Mouse (Mus musculus) neural tube, postnatal 0 days (tissue): Measurements from ENCODE around the gene Aak1. TPM values are rescaled to one million over a fixed set of nuclear protein-coding genes. Genes with fewer than 3 reads are reported as not detected.

Experiments used
- polyA plus RNA-seq: library from polyadenylated mRNA; unstranded; fragments of >200 nt; fragmentation: Nextera tagmentation; extraction: Ambion mirVana; gene quantifications from 2 replicates; pipeline ENCODE4 v1.2.1, GENCODE M21; 2015

Gene Aak1
- polyA plus RNA-seq: 36.1 and 39.4 TPM in 2 replicates

DNA sequence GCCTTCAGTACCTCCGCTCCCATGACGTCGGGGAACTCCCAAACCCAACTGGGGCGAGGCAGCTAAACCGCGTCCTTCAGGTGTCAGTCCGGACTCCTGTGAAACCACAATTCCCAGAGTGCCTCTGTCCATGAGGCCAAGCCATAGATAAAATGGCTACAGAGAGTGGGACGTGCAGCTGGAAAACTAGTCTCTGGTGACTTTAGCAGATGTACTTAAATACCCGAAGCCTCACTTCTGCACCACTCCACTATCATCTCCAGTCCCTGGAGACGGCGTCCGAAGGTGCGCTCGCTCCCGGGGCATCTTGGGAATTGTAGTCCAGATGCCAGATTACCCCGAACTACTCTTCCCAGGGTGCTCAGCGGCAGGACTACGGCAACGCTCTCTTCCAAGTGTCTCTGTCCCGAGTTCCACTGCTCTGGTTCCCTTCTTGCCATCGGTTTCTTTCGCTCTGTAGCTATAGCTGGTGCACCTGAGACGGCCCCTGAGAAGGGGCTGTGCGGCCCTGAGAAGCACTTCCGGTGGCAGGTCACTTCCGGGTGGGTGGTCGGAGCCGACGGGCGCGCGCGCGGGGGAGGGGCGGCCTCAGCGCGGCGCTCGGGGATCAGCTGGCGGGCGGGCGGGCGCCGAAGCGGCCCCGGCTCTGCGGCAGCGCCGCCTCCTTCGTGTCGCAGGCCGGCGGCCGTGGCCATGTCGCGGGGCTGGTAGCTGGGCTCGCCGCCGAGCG, at the start of gene Aak1:
Aak1 (plus strand) TSS at position 603 of the 730 bp plus-strand sequence.

DNA sequence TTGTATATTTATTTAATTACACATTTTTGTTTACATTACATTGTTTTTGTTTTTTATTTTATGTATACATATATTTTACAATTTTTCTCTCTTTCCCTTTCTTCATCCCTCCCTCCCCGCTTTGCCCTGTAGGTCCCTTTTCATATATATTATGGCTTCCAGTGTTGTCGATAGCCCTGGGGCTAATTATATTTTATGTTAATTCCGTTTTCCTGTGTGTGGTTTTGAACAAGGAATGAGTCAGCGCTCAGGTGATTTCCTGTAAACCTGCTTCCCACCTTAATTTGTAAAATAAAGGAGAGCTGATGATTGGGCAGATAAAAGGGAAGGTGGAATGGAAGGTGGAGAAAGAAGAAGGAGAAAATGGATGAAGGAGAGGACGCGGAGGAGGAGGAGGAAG, 159.6 kb downstream of the Aak1 start, which contains the start of gene Nfu1:
Nfu1 (plus strand) TSS at position 350 of the 400 bp plus-strand sequence.

DNA sequence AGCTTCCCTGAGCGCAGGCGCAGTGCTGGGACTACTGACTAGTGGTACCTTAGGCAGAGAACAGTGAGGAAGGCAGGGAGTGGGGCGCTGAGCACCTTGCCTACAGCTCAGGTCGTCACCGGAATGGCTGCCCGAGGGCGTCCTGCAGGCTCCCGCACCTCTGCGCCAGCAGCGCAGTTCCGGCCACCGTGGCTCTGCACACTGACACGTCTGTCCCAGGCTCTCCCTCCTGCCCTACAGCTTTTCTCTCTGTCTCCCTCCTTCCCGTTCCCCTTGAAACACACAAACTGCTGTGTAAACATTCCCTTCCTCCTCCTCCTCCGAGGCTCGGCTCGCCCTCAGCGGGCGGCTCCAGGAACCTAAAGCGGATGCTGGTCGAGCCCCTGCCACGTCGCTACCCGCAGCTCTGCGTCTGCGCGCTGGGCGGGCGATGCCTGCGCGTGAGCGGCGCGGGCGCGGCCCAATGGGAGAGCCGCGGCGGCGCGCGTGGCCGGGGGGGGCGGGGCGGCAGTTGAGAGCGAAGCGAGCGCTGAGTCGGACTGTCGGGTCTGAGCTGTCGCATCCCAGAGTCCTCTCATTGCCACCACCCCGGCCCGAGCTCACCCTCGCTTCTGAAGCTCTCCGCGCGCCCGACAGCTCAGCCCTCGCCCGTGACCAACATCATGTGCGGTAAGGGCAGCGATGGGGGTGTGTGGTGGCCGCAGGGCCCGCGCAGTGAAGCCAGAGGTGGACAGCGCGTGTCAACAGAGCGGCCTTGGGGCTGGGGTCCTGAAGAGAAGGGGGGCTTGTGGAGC, 193.2 kb downstream of the Aak1 start, which contains the start of gene Gfpt1:
Gfpt1 (plus strand) TSS at position 510 of the 794 bp plus-strand sequence.

Other genes starting within 250 kb of the Aak1 start
- gene Asprv1, start 221.4 kb upstream of the Aak1 start, polyA plus RNA-seq: 0.92 and 1.6 TPM in 2 replicates
- gene Mxd1, start 180.4 kb upstream of the Aak1 start, polyA plus RNA-seq: 9.4 and 11.2 TPM in 2 replicates
- gene Snrnp27, start 165.0 kb upstream of the Aak1 start, polyA plus RNA-seq: 95.7 and 103 TPM in 2 replicates
- gene Gmcl1, start 116.1 kb upstream of the Aak1 start, polyA plus RNA-seq: 31.2 and 33.9 TPM in 2 replicates
- gene Anxa4, start 55.9 kb upstream of the Aak1 start, polyA plus RNA-seq: 4.4 and 6.2 TPM in 2 replicates
- 170 and 178 TPM in 2 replicates for gene Nfu1, start 159.7 kb downstream of the Aak1 start, polyA plus RNA-seq
- gene Gfpt1, start 193.3 kb downstream of the Aak1 start, polyA plus RNA-seq: 18.1 and 20.5 TPM in 2 replicates